Mouse (Mus musculus) liver (tissue): ENCODE data around the gene Btnl9.
"Not testable (repeated sequence)": the region's sequence is repeated elsewhere in the genome, so short reads cannot be mapped to it uniquely, and the experiment has no call there.

Experiments used
- DNase-seq: peaks from one replicate; pipeline ENCODE4 v3.0.0-alpha.2; 2020; ENCODE audit warnings: mixed read lengths

Btnl9 gene

DNA sequence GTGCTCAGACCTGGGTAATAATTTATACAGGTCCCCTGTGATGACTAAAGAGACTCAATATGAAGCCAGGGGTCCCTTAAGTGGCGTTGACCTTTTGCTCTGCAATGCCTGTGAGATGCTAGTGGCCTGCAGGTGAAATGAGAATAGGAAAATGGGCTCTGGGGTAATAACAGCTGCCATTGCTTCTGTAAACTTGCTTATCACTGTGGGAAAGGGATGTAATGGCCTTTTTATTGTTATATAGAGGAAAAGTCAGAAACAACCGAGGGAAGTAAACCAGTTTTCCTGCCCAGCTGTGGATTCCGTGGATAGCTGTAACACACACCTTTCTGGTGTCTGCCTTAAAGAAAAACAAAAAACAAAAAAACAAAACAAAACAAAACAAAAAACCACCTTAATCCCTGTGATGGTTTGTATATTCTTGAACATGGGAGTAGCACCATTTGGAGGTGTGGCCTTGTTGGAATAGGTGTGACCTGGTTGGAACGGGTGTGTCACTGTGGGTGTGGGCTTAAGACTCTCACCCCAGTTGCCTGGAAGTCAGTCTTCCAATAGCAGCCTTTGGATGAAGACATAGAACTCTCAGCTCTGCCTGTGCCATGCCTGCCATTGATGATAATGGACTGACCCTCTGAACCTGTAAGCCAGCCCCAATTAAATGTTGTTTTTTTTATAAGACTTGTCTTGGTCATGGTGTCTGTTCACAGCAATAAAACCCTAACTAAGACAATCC is 10.7 kb downstream of the Btnl9 start:
- not testable (repeated sequence) for DNase-seq

DNA sequence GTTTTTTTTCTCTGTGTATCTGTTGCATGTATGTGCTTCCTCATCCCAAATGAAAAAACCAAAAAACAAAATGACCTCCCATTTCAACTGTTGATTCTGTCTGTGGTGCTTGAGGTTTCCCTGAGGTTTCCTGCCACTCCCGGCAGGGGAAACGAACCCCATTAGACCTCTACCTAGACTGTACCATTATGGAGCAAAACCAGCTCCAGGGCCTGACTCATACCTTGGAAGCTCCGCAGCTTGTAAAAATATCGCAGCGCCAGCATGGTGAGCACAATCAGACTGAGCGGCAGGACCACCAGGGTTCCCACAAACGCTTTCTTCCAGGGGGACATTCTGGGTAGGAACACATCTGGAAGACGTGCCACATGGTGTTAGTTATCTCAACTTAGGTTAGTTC is 11.6 kb downstream of the Btnl9 start:
- DNase-seq = no peak

DNA sequence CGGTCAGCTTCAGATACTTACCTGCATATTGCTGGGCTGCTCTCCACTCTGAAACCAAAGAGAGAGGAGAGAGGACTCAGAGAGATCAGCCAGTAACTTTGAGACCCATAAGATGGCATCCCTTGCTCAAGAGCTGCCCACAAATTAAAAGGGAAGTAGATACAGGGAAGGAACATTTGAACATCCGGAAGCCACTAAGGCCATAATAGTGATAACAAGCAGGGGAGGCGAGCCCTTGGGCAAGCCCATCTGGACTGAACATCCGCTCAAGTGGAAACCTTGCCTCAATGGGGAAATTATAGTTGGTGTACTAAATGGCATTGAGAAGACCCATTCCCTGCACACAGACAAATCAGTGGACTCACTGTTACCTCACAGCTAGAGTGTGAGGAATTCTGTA is 16.4 kb downstream of the Btnl9 start:
- no peak for DNase-seq

DNA sequence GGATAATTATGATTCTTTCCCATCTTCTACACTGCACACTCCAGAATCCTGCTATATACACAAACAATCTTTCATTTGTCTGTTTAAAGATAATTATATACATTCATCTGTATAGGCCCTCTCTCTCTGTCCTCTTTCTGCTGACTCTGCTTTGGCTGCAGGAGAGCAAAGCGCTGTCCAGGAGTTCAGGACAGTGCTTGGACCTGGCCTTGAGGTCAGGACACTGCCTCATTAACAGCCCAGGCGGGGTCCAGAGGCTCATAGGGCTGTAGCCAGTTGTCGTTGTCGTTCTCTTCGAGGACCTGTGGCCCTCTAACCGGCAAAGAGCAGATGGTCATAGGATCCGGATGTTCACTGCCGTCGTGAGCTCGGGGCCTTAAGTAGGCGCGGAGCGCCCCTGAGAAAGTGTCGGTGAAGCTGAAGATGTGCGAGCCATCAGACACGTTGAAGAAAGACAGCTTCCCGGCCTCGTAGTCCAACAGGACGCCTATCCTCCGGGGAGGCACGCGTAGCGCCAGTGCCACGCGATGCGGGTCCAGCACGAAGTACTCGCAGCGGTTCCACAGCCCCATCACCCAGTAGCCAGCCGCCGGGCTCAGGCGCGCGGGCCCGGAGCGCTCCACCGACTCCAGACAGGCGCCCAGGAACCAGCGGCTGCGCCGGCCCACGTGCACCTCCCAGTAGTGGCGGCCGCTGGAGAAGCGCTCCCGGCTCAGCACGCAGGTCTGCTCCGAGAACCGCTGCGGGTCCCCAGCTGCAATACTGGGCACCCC is 17.9 kb downstream of the Btnl9 start:
- DNase-seq = peak; percentile 9

DNA sequence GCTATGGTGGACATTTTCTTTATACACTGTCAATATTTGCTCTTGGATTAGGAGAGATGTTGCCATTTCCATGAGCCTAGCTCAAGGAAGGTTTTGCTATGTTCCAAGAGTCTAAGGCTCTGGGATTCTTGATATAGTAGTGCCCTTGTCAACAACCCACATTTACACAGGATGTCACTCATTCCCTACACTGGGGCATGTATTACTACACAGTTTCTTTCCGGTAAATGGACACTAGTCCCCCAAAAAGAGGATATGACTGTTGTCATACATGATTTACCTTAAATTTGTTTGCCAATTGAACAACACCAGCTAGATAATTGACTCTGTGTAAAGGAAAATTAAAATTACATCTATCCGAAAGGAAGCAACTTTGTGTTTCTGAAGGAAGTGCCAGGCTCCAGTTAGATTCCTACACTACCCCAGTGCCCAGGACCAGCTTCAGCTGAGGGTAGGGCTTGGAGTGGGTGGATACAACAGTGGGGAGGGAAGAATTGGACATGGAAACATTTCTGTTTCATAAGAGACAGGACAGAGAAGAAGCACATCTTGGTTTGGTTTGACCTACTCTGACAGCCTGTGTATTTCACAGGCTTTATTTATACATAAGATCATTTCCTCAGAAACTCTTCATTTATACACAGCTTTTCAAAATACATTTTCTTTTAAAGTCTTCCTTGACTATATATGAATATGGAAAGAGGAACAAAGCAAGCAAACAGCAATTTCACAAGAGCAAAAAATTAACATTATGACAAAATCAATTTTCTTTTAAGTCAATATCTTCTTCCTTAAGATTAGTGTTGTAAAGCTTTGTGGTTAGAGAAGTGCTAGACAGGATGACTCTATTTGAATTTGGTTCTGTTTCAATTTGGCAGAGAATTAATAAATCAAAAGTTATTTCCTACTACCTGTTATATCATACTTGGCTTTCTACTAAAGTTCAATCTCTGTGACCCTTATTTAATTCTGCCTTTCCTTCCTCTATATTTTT is 29.8 kb downstream of the Btnl9 start:
- DNase-seq = no peak

DNA sequence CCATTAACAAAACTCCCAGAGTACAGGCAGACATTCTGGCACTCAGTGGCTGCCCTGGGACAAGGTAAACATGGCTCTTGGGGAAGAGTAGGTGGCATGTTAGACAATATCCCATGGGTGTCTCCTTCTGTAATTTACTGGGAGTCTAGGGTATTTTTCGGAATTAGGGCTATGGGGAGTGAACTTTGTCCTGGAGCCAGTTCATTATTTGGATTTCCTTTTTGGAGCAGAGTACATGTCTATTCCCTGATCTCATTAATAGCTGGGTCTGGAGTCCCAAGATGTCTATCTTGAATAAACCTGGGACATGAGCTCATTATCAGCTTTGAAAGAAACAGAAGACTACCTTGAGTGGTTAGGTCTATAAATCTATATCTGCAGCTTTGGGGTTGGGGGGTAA is 32.9 kb downstream of the Btnl9 start, which contains the start of gene Olfr1394:
TSS of gene Olfr1394 (plus strand) at position 301 of the 400 bp plus-strand sequence.
- no peak for DNase-seq

DNA sequence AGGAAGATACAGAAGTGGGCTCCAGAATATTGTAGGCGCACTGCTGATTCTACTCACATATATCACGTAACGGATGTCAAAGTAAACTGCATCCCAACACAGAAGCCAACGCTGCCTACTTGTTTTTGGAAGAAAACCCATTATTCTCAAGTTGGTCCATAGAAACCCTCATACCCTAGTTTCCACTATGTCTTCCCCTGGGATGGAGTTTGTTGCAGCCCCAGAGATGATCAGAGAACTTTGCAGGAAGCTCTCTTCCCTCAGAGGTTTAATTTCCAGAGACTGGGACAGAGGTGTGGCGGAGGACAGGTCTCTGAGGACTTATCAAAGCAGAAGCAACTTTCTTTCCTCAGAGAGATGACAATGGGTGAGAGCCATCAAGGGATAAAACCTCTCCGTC is 45.0 kb downstream of the Btnl9 start, which contains the start of gene Olfr1395:
TSS of gene Olfr1395 (plus strand) at position 301 of the 400 bp plus-strand sequence.
- DNase-seq = no peak

DNA sequence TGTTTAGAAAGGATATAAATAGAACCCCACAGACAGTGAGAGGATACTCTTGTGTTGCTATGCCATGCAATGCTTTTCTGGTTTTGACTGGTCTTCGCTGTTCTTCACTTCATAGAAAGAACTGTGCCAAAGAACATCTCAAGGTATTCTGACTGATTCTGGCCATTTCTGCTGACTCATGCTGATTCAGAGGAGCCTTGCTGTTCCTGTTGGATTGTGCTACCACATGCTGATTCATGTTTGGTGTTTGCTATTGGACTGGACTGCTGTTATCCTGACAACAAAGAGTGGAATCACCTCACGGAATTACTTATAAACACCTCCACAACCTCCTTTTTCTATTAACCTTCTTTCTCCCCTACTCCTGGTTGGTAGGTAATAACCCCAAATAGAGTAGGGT is 62.8 kb downstream of the Btnl9 start:
- DNase-seq = peak; percentile 51

DNA sequence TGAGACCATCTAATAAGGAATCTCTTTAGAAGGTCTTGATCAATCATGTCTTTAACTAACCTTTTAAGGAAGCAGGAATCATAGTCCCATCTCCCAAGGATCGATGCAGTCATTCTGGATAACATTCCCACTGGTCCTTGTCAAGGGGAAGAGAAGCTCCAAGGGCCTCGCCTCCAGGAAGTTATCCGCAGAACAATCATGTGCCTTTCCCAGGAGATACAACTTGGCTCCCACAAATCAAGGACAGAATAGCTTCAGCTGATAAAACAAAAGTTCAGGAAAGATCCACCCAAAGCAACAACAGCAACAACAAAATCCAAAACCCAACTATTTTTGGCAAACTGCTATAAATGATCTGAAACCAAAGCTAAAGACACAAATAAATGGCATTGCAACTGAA is 67.3 kb downstream of the Btnl9 start:
- DNase-seq = no peak
